Comparison of ENCODE assay signal across 8 mouse cellular contexts in genomic region chr3:106903198-106903597, GRCm38 (mm10).
DNase-seq lines count a peak whose midpoint lies in the region; ATAC-seq and TF ChIP-seq lines count a peak whose summit lies in the region.

No protein-coding gene starts in this region.

- no peak overlapping the region for H3K27ac ChIP-seq in heart, adult 2 months
- no peak overlapping the region for H3K27ac ChIP-seq in heart, embryonic 11.5 days (ENCODE audit: low read depth, low read length)

- H3K36me3 ChIP-seq in heart, adult 2 months (ENCODE audit: control insufficient read depth, insufficient read depth, low read length), result no peaks in the 10 kb centered on the region
- H3K36me3 ChIP-seq in heart, embryonic 11.5 days (ENCODE audit: control insufficient read depth, insufficient read depth, low read length), result no peaks in the 10 kb centered on the region
- H3K36me3 ChIP-seq in splenic B cell, adult 2 months (ENCODE audit: control insufficient read depth, insufficient read depth, low read length, poor library complexity, severe bottlenecking), result no peaks in the 10 kb centered on the region

- peak; percentile 60 for TF ChIP-seq CTCF in heart, adult 2 months (IDR thresholded peaks at IDR 0.05)

- ATAC-seq in heart, embryonic 11.5 days (replicated peaks; ENCODE audit: insufficient number of reproducible peaks, low FRiP score, low TSS enrichment), result no peak
- no peak for ATAC-seq in erythroblast, adult 5-6 weeks (replicated peaks; ENCODE audit: low FRiP score, poor library complexity, severe bottlenecking)

- H3K4me1 ChIP-seq in heart, adult 2 months (ENCODE audit: control insufficient read depth, insufficient read depth, low read length), result no peaks in the 10 kb centered on the region
- no peaks in the 10 kb centered on the region for H3K4me1 ChIP-seq in heart, embryonic 11.5 days (ENCODE audit: control insufficient read depth, insufficient read depth, low read length)

- no peak for TF ChIP-seq POLR2A in heart, adult 2 months (IDR thresholded peaks at IDR 0.05; ENCODE audit: insufficient read depth, low read depth, low read length)

- no peak overlapping the region for H3K4me2 ChIP-seq in heart, embryonic 11.5 days

- intact Hi-C loops in heart, adult 2 months (cut with DNase I), result loop anchor here (1.0 kb wide), 1 partner anchor 178 kb away; no protein-coding TSS in a partner anchor
- intact Hi-C loops in left cerebral cortex, postnatal 25 days (cut with DNase I), result loop anchor here (1.0 to 10.0 kb wide), 3 partner anchors 178 to 372 kb away; partner anchors contain the start of gene Lamtor5

- H3K4me3 ChIP-seq in heart, adult 2 months, result no peak overlapping the region
- no peak overlapping the region for H3K4me3 ChIP-seq in heart, embryonic 11.5 days (ENCODE audit: low read depth, low read length)

- no peak for DNase-seq in heart, adult 2 months
- peak; percentile 51 for DNase-seq in right cerebral cortex, adult 18-20 months
- DNase-seq in right cerebral cortex, postnatal 14 days, result no peak
- peak; percentile 58 for DNase-seq in embryo, embryonic 10 days (ENCODE audit: low spot score)
- DNase-seq in left cerebral cortex, postnatal 25 days (ENCODE audit: low spot score in 2 of 2), result peak; percentile 30 to 75
- peak; percentile 63 for DNase-seq in splenic B cell, adult 2 months (ENCODE audit: low read depth, low spot score)

- 34% methylated on average over 2 of the region's 2 CpGs for WGBS in heart, adult 2 months
- WGBS in heart, embryonic 11.5 days (ENCODE audit: insufficient replicate concordance), result 39% methylated on average over 2 of the region's 2 CpGs

- H3K9ac ChIP-seq in heart, adult 2 months (ENCODE audit: low read depth, low read length), result no peak overlapping the region
- no peak overlapping the region for H3K9ac ChIP-seq in heart, embryonic 11.5 days (ENCODE audit: low read depth, low read length)

- no peak for TF ChIP-seq EP300 in heart, adult 2 months (IDR thresholded peaks at IDR 0.05; ENCODE audit: insufficient read depth, low read depth, low read length)

- no peaks in the 10 kb centered on the region for H3K9me3 ChIP-seq in heart, embryonic 11.5 days (replicated peaks; ENCODE audit: control insufficient read depth, low read length)

- no peaks in the 10 kb centered on the region for H3K27me3 ChIP-seq in heart, adult 2 months (ENCODE audit: control insufficient read depth, insufficient read depth, low read length)
- H3K27me3 ChIP-seq in heart, embryonic 11.5 days (ENCODE audit: control insufficient read depth, insufficient read depth, low read length), result no peaks in the 10 kb centered on the region
- H3K27me3 ChIP-seq in splenic B cell, adult 2 months (ENCODE audit: control insufficient read depth, insufficient read depth, low read length, poor library complexity, severe bottlenecking), result no peaks in the 10 kb centered on the region

- H3K79me2 ChIP-seq in heart, adult 2 months (replicated peaks; ENCODE audit: control insufficient read depth, insufficient read depth, low read length), result no peaks in the 10 kb centered on the region

Comparison
In these comparisons a context has a peak if more than half of its experiments do, and no peak if none do; other contexts are left out.
1. DNase-seq: peak in right cerebral cortex, adult 18-20 months (single experiment), embryo, embryonic 10 days (single experiment), left cerebral cortex, postnatal 25 days (2 of 2) and splenic B cell, adult 2 months (single experiment); none in heart, adult 2 months (0 of 2) and right cerebral cortex, postnatal 14 days (single experiment).